Mouse (Mus musculus): ENCODE measurements around the gene Pgm1. TPM values are rescaled to one million over a fixed set of nuclear protein-coding genes. Genes with fewer than 3 reads are reported as not detected.
A peak's percentile ranks its signal among the peaks of the same experiment; 100 is the strongest.

Pgm1 gene
- total RNA-seq, 1 experiment from 2014 or later: 25.9 TPM

DNA sequence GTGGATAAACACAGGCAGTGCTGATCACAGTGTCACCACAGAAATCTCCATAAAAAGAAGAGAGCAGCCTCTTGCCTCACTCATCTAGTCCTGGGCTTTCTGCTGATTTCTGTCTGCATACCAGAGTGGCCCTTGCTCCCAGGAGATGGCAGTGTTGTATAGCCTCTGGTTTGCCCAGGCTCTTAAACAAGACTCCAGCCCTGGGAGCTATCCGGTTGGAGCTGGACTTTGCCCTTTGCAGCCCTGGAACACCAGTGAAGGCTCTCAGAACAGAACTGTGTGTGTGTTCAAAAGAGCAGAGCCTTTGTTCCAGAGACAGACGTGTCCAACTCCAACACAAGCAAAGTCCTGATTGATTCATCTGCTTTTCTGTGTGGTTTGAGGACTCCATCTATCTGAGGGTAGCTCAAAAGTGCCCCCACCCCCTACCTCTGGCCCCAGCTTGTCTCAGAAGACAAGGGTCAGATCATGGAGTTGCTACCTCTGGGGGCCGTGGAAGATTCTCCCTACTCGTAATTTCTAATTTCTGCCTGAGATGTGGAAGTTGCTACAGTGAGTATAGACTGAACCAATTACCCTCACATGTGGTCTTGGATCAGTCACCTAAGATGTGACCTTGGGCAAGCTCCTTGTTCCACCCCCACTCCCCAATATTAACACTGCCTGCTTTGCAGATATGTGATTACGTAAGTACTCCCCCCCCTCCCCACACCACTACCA is 79.3 kb downstream of the Pgm1 start:
- ATAC-seq (replicated peaks; ENCODE audit: low read depth, poor library complexity, severe bottlenecking): peak; percentile 77

DNA sequence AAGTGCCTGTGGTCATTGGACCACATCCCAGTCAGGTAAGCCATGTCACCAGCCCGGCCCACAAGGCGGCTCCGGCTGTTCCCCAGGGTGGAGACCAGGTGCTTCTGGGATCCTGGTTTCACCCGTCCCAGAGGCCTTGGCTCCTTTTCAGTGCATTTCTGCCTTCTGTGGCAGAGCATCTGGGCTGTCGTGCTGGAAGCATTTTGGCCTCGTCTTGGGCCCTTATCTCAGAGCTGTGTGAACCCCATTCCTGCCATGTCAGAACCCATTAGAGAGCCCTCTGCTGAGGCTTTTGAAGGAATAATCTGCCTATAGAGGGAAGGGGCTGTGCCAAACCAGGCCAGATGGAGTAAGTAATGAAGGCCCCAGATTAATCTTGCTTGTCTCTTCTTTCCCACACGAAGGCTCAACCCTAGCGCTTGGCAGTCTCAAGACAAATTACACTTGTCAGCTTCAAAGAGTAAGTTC is 80.0 kb downstream of the Pgm1 start:
- no peak for ATAC-seq (replicated peaks; ENCODE audit: low read depth, poor library complexity, severe bottlenecking)

GRCm38 (mm10) chr4:100010916-100011315 is 81.7 kb downstream of the Pgm1 start:
- peak; percentile 47 for ATAC-seq (replicated peaks; ENCODE audit: low read depth, poor library complexity, severe bottlenecking)

- no peak for ATAC-seq (replicated peaks; ENCODE audit: low read depth, poor library complexity, severe bottlenecking)
Observed at GRCm38 (mm10) chr4:100011563-100011962, 82.3 kb downstream of the Pgm1 start.

DNA sequence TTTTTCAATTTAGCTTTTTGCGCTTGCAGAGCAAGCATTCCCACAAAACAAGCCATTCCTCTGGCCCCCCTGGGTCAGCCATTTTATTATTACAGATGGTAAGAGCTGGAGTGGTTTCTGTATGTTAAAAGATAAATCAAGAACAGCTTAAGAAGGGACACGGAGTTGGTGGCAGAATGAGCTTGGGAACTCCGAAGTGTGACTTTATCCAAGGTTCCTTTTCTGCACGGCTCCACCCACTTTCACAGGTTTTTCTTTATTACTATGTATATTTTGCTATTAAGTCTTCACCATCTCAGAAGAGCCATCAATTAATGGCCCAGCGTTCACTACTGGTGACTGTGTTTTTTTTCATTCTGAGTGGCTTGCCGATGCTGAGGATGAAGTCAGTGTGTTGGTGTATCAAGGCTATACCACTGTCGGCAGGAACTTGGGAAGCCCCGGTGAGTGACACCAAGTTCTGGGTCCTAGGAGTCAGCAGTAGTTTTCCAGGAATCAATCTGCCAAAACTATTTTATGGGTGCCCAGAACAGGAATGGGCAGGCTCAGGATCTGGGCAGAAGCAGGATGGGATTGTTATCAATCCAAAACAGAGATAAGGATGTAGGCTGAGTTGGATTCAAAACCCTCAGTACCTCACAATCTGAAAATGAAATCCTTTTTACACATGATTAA is 83.3 kb downstream of the Pgm1 start:
- ATAC-seq (replicated peaks; ENCODE audit: low read depth, poor library complexity, severe bottlenecking): no peak

DNA sequence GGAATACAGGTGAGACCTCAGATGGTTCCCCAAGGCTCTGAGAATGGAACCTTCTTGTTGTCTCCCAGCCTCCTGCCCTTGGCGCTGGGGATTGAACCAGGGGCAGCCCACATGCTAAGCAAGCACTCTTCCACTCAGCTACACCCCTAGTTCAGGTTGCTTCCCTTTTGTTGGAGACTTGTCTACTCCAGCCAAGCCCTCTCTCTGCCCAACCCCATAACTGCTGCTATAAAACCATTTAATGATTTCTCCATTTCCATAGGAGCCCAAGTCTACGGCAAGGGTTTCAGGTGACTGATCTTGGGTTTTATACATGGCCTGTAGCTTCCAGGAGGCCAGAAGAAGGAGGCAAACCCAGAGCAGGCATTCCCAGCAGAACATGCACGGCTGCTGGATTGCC is 98.6 kb downstream of the Pgm1 start:
- no peak for ATAC-seq (replicated peaks; ENCODE audit: low read depth, poor library complexity, severe bottlenecking)

DNA sequence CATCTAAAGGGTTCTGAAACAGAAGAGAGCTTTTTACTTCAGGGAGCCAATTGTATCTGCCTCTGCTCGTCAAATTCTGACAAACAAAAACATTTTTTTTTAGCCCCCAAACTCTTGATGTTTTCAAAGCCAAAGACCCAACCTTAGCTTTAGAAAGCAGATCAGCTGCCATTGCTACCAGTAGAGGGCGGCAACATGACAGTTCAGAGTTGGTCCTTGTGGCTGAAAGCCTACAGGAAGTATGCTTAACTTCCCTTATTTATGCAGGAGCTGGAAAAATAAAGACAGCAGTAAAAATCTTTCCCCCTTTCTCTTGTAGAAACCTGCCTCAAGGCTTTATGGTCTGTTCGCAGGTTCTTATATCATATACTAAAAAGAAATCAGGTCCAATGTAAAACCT is 99.4 kb downstream of the Pgm1 start:
- peak; percentile 98 for ATAC-seq (replicated peaks; ENCODE audit: low read depth, poor library complexity, severe bottlenecking)

DNA sequence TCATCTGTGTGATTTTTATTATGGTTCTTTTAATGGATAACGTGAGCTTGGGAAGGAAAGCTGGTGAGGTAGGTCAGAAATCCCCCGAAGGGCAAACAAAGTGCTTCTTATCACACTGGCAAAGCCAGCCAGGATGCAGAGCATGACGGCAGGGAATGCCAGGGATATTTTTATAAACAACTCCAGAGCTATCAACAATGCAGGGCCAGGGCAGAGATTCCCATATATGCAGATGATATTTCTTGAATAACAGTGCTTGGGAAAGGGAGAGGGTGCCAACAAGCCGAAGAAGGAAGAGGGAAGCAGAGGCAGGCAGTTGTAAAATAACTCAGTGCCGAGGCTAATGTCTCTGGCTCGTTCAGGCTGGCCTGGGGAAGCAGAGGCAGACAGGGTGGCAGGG is 102.1 kb downstream of the Pgm1 start:
- ATAC-seq (replicated peaks; ENCODE audit: low read depth, poor library complexity, severe bottlenecking): no peak

GRCm38 (mm10) chr4:100032608-100033007 is 103.4 kb downstream of the Pgm1 start:
- ATAC-seq (replicated peaks; ENCODE audit: low read depth, poor library complexity, severe bottlenecking): no peak

DNA sequence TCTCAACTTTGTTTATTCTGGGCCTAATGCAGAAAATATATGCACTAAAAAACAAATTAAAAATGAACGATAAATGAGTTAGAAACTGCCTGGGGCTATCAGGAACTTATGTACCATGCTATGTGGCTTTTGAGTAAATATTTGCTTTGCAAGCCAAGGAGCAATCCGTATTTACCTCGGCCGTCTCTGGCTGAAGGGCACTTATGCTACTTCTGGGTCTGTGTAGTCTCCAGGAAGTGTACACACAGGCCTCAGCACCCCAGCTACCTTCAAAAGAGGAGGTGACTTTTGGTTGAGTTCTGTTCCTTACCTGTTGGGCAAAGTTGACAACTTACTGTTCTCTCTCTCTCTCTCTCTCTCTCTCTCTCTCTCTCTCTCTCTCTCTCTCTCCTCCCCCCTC is 104.7 kb downstream of the Pgm1 start:
- no peak for ATAC-seq (replicated peaks; ENCODE audit: low read depth, poor library complexity, severe bottlenecking)

GRCm38 (mm10) chr4:100034971-100035370 is 105.8 kb downstream of the Pgm1 start:
- no peak for ATAC-seq (replicated peaks; ENCODE audit: low read depth, poor library complexity, severe bottlenecking)

DNA sequence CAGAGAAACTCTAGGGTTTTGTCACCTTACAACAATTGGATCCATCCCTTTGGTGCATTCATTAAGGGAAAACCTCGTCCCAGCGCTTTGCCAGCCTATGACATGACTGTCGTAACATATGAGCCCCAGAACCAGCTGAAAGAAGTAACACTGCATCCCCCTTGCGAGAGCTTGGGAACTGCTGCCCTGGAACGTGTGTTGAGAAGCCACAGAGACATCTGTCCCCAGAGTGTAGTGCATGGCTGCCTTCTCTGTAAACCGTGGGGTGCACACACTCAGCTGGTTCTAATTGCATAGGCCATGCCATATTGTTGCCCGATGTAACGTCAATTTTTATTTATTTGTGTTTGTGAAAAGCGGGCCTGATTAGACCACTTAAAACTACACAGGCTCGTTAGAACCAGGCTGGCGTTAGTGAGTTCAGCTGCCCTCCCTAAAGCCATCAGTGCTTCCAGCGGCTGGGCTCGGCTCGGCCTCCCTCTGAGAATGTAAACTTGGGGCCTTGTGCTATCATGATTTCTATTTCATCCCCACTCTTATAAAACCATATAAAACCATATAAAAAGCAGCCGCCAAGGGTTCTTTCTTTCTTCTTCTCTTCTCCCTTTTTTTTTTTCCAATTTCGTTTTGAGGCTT is 106.8 kb downstream of the Pgm1 start:
- ATAC-seq (replicated peaks; ENCODE audit: low read depth, poor library complexity, severe bottlenecking): no peak

Other genes with a start within 250 kb of the Pgm1 start
- gene Alg6, start 213.8 kb upstream of the Pgm1 start, total RNA-seq (2017): 9.9 and 12.3 TPM in 2 replicates
- gene Efcab7, start 100.2 kb upstream of the Pgm1 start, total RNA-seq (2017): 10.7 and 13.8 TPM in 2 replicates
- gene Itgb3bp, start 399 bp downstream of the Pgm1 start, total RNA-seq (2017): 24.0 and 53.5 TPM in 2 replicates
- under 0.01 TPM in 1 of 2 replicates, not detected in the other for gene Ror1, start 166.4 kb downstream of the Pgm1 start, total RNA-seq (2017)

Data from common myeloid progenitor, adult 5-6 weeks (primary cell).